Mouse (Mus musculus): ENCODE data around the gene Map2k1. TPM values are rescaled to one million over a fixed set of nuclear protein-coding genes. Genes with fewer than 3 reads are reported as not detected.
"Not testable (repeated sequence)": the region's sequence is repeated elsewhere in the genome, so short reads cannot be mapped to it uniquely, and the experiment has no call there.

The Map2k1 gene
- total RNA-seq, 2 experiments from 2014 or later: 354 to 355 TPM

DNA sequence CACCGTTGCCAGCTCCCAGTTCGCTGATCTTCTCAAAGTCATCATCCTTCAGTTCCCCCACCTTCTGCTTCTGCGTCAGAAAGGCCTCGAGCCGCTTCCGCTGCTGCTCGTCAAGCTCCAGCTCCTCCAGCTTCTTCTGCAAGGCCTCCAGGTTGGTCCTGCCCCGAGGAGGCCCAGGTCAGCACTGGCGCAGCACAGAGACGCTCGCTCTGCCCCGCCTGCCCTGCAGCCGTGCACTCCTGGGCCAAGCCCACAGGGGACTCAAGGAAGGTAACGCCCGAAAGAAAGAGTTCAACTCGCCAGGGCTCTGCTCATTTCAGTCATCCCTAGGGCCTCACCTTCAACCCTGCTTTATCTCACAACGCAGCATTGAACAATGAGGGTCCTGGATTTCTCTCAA is 39.0 kb downstream of the Map2k1 start:
- no peak for DNase-seq (ENCODE audit: low spot score in 2 of 2)

DNA sequence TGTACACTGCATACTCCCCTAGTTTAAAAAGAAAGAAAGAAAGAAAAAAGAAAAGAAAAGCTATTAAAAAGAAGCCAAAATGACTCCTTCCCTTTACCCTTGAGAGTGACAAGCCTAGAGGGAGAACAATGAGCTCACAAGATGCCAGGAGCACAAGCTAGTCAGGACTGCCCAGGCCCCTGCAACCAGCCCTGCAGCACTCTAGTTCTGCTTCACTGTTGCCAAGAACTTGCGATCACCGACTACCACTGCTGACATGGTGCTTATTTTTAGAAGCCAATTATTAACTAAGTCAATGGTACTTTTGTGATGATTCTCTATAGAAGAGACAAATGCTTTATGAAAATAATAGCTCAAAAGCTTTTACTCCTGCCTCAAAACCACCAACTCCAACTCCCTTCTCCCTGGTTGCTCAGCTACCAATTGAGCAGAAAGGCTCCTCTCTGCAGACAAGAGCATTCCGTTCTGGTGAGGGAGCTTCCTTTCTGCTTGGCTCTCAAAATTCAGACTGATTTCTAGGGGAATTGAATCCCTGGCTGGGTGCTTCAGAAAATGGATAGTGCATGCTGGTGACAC is 45.8 kb downstream of the Map2k1 start:
- DNase-seq (ENCODE audit: low spot score in 2 of 2): peak in 1 of 2 experiments; percentile 51

GRCm38 (mm10) chr9:64202866-64203265 is 50.6 kb downstream of the Map2k1 start:
- DNase-seq (ENCODE audit: low spot score in 2 of 2): no peak

DNA sequence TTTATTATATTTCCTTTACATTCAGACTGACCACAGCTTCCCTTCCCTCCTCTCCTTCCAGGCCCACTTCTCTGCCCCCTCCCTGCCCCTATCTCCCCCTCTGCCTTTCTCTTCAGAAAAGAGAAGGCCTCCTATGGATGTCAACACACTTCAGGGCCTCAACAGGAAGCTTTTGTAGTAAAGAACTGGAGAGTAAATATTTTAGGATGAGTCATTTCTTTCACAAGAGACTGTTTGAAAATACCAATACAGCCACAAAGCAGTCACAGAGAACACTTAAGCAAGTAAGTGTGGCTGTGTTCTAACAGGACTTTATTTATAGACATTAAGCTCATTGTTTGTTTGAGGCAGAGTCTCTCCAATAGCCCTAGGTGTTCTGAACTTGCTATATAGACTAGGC is 51.1 kb downstream of the Map2k1 start:
- no peak for DNase-seq (ENCODE audit: low spot score in 2 of 2)

DNA sequence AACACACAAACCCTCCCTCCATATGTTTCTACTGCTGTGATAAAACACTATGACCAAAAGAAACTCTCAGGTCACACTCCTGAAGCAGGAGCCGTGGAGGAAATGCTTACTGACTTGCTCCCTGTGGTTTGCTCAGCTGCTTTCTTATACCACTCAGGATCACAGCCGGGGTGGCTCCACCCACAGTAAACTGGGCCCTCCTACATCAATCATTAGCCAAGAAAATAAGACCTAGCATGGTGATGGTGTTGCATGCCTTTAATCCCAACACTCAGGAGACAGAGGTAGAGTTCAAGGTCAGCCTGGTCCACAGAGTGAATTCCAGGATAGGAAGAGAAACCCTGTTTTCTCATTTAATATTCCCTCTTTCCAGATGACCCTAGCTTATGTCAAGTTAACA is 53.5 kb downstream of the Map2k1 start:
- no peak for DNase-seq (ENCODE audit: low spot score in 2 of 2)

DNA sequence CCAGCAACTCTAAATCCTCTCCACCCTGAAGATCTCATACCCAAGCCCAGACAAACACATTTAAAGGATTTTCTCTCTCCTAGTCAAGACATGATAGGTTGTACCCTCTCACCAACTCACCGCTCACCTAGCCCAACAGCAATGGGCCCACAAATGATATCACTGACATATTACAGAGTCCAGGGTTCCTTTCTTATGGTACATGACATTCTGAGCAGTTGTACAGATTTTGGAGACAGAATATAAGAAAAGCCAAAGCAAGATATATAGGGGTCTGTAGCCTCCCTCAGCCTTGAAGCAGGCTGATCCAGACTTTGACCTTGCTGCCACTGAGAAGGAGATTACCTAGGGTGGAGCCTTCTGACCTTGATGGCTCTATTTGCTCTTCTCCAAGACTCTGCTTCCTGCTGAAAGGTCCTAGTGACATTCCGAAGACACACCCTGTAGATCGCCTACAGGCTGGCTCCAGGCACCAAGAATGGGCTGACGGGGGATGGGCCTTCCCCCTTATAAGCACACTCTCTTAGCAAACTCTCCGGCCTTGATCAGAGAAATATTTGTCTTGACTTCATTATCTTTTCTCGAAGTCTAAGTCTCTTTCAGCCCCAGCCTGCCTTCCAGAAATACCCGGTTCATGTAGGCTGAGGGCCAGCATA is 54.5 kb downstream of the Map2k1 start:
- DNase-seq (ENCODE audit: low spot score in 2 of 2): not testable (repeated sequence)

DNA sequence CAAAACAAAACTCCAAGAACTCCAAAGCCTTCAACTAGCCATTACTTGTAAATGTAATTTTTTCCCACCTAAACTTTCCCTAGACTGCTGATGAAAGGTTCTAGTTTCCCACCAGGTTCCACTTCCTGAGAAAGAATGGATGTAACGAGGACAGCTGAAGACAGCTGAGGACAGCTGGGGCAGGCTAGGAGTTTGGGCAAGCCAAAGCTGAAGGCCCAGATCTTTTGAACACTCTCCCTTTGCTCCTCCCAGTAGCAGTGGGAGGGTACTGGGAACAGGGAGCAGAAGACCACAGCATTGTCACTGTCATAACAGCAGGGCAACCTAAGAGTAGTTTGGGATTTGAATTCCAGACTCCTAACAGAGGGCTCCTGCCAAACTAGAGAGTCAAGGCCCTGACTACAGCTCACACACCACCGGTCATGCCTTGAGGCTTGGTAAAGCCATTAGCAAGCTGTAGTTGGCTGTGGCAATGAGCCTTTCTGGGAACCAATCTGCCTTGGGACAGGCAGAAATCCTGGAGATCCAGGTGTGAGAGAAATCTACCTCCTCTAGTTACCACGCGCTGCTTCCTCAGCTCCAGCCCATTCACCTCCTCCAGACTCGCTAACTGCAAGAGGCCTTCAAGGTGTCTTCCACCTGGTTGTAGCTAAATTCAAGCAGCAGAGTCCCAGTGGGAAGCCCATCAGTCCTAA is 55.2 kb downstream of the Map2k1 start:
- no peak for DNase-seq (ENCODE audit: low spot score in 2 of 2)

- no peak for DNase-seq (ENCODE audit: low spot score in 2 of 2)
Measured at GRCm38 (mm10) chr9:64197524-64197923, 55.9 kb downstream of the Map2k1 start.

- DNase-seq (ENCODE audit: low spot score in 2 of 2): peak; percentile 74 to 87
Measured at GRCm38 (mm10) chr9:64195554-64195953, 57.9 kb downstream of the Map2k1 start.

DNA sequence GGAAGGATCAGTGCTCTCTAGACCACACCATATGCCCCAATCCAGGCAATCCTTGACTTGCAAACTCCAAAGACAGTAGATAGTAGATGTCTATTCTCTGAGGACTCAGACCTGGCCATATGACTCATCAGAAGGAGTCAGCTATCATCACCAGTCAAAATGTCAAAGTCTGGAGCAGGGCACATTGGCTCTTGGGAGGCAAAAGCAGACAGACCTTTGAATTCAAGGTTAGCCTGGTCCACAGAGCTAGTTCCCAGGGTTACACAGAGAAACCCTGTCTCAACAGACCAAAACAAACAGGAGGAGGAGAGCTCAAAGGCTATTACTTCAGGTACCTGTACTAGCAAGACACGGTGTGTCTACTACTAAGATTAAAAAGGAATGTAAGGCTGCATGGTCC is 59.6 kb downstream of the Map2k1 start:
- DNase-seq (ENCODE audit: low spot score in 2 of 2): no peak

GRCm38 (mm10) chr9:64184166-64184840 is 69.1 kb downstream of the Map2k1 start:
- DNase-seq (ENCODE audit: low spot score in 2 of 2): no peak

- not testable (repeated sequence) for DNase-seq (ENCODE audit: low spot score in 2 of 2)
Measured at GRCm38 (mm10) chr9:64183295-64183694, 70.1 kb downstream of the Map2k1 start.

- peak; percentile 86 to 91 for DNase-seq (ENCODE audit: low spot score in 2 of 2)
Measured at GRCm38 (mm10) chr9:64178974-64179646, 74.3 kb downstream of the Map2k1 start, which contains the start of gene Snapc5. Gene Snapc5, plus strand, starts transcription at chr9:64179274.

DNA sequence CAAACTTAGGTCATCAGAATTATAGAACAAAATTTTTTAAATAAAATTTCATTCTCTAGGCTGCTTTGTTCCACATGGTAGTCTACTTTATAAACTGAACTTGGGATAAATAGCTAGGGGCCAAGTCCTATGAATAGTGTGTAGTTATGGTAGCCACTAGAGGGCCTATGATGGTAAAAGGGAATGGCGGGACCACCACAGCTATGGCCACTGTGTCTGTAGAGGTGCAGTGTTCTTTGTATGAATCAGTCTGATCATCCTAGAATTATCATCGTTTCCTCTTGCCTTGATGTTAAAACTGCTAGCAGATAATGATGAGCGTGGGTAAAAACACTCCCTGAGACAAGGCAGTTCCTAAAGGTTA is 74.8 kb downstream of the Map2k1 start:
- DNase-seq (ENCODE audit: low spot score in 2 of 2): no peak

DNA sequence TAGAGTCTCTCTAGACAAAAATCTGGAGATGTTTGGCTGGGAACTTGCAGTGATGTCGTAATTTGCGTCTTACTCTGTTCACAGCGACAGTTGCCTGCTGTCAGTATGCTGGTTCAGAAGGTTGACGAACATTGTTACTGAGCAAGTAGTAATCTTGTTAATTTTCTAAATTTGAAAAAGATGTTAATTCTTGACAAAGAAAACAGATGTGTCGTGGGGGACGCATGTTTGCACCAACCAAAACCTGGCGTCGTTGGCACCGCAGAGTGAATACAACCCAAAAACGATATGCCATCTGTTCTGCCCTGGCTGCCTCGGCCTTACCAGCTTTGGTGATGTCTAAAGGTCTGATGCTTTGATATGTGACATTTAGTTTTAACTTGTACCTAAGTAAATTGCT is 78.1 kb downstream of the Map2k1 start:
- peak; percentile 44 to 82 for DNase-seq (ENCODE audit: low spot score in 2 of 2)

- DNase-seq (ENCODE audit: low spot score in 2 of 2): no peak
Measured at GRCm38 (mm10) chr9:64174766-64175165, 78.7 kb downstream of the Map2k1 start.

GRCm38 (mm10) chr9:64174341-64174740 is 79.1 kb downstream of the Map2k1 start:
- DNase-seq (ENCODE audit: low spot score in 2 of 2): no peak

GRCm38 (mm10) chr9:64173666-64174220 is 79.7 kb downstream of the Map2k1 start:
- DNase-seq (ENCODE audit: low spot score in 2 of 2): no peak

DNA sequence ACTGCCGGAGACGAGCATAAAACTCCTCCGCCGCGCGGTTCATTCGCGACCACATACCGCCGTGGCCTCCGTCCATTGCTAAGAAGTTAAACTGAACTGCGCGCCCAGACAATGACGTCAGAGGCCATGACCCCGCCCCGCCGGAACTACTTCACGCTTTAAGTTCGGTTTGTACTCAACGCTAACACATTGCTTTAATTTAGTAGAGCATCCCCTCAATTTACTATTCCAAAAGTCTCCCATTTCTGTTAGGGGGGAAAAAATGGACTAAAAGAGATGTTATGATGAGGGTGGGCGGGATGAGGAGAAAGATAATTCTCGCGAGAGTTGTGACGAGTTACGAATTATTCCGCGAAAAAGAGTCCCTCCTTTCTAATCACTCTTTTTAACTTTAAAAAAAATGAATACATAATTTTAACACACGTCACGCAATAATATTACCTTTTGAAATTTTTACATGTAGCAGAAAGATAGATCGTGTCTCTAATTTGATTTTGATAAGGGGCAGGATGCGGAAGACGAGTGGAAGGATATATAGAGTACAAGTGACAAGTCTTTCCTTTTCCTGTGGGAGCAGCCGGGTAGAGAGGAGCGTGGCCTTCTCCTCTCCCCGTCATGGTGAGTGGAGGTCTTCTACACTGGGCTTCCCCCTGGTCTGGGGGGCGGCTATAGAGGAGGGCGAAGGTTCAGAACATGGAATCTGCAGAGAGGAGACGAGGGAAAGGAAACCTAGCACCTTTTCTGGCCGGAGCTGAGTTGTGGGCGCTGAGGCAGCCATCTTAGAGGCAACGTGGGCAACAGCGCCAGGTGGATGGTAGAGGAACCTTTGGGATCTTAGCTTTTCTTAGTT is 80.4 kb downstream of the Map2k1 start, which contains the start of the genes Zwilch and Rpl4:
TSS of gene Zwilch (minus strand) at position 289 of the 850 bp plus-strand sequence.
TSS of gene Rpl4 (plus strand) at position 560 of the 850 bp plus-strand sequence.
- DNase-seq (ENCODE audit: low spot score in 2 of 2): peak; percentile 75 to 87
